Mouse (Mus musculus): ENCODE measurements at regions not wholly inside any gene's neighbourhood (a gene's known extent, or its start where the extent isn't known, plus 50 kb on each side); places are given as distances from the start of the nearest gene placed in this dataset.

- Histone ChIP-seq H3K36me3 (ENCODE audit: control insufficient read depth, insufficient read depth, low read length) (no peaks in the 10 kb centered on the region), H3K27ac (ENCODE audit: low read length) (no peak overlapping the region), H3K9me3 (ENCODE audit: control insufficient read depth, low read depth, low read length) (no peaks in the 10 kb centered on the region), H3K27me3 (ENCODE audit: control insufficient read depth, insufficient read depth, low read length) (no peaks in the 10 kb centered on the region), H3K4me2 (replicated peaks; ENCODE audit: low read depth, low read length) (no peak overlapping the region), H3K4me1 (ENCODE audit: control insufficient read depth, insufficient read depth, low read length) (no peaks in the 10 kb centered on the region), H3K4me3 (ENCODE audit: low read depth, low read length) (no peak overlapping the region), H3K9ac (replicated peaks; ENCODE audit: low read depth, low read length) (no peak overlapping the region)
- 42% methylated on average over 3 of the region's 3 CpGs for WGBS
- no peak for ATAC-seq (ENCODE audit: insufficient number of reproducible peaks, insufficient read depth, low FRiP score, low read depth)
Observed at GRCm38 (mm10) chr12:68541811-68542210, 617.2 kb downstream of the Rps29 start.

- H3K27ac ChIP-seq (ENCODE audit: low read length), result no peak overlapping the region
- H3K4me3 ChIP-seq (ENCODE audit: low read depth, low read length), result no peak overlapping the region
- no peaks in the 10 kb centered on the region for H3K4me1 ChIP-seq (ENCODE audit: control insufficient read depth, insufficient read depth, low read length)
- H3K36me3 ChIP-seq (ENCODE audit: control insufficient read depth, insufficient read depth, low read length), result no peaks in the 10 kb centered on the region
- ATAC-seq (ENCODE audit: insufficient number of reproducible peaks, insufficient read depth, low FRiP score, low read depth), result no peak
- WGBS, result 77% methylated on average over 4 of the region's 4 CpGs
- no peak overlapping the region for H3K4me2 ChIP-seq (replicated peaks; ENCODE audit: low read depth, low read length)
- no peak overlapping the region for H3K9ac ChIP-seq (replicated peaks; ENCODE audit: low read depth, low read length)
- H3K9me3 ChIP-seq (ENCODE audit: control insufficient read depth, low read depth, low read length), result no peaks in the 10 kb centered on the region
- H3K27me3 ChIP-seq (ENCODE audit: control insufficient read depth, insufficient read depth, low read length), result no peaks in the 10 kb centered on the region
Observed at GRCm38 (mm10) chr12:68500794-68501193, 658.2 kb downstream of the Rps29 start.

- peak; percentile 37; the same call in 1 of the 2 replicates for ATAC-seq (ENCODE audit: insufficient number of reproducible peaks, insufficient read depth, low FRiP score, low read depth)
Observed at GRCm38 (mm10) chr12:68463032-68463431, 696.0 kb downstream of the Rps29 start.

DNA sequence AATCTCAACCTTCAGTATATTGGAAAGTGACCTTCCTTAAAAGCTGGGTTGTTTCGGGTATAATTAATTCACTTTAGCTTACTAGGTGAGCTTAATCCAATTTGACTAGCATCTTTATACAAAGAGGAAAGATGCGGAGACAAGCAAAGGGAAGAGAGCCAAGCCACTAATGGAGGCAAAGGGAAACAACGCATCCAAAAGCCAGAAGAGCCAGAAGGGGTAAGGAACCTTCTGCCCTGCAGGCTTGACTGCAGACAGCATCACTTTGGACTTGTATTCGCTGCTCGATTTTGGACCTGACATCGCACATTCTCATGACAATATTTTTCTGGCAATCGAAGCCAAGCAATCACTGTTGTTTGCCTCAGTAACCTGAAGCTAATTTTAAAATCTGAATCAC, 700.8 kb downstream of the Rps29 start:
- ATAC-seq (ENCODE audit: insufficient number of reproducible peaks, insufficient read depth, low FRiP score, low read depth), result no peak
- Histone ChIP-seq H3K27me3 (ENCODE audit: control insufficient read depth, insufficient read depth, low read length) (no peaks in the 10 kb centered on the region), H3K9ac (replicated peaks; ENCODE audit: low read depth, low read length) (no peak overlapping the region), H3K4me1 (ENCODE audit: control insufficient read depth, insufficient read depth, low read length) (0 out of 2 replicates have a peak, but pooled peaks cover 3% of the 10 kb centered on the region), H3K36me3 (ENCODE audit: control insufficient read depth, insufficient read depth, low read length) (no peaks in the 10 kb centered on the region), H3K27ac (ENCODE audit: low read length) (no peak overlapping the region), H3K4me2 (replicated peaks; ENCODE audit: low read depth, low read length) (no peak overlapping the region), H3K4me3 (ENCODE audit: low read depth, low read length) (no peak overlapping the region), H3K9me3 (ENCODE audit: control insufficient read depth, low read depth, low read length) (no peaks in the 10 kb centered on the region)
- 84% methylated on average over 7 of the region's 7 CpGs for WGBS

More at GRCm38 (mm10) chr12:68463032-68463431, 696.0 kb downstream of the Rps29 start:
- 17% methylated on average over 4 of the region's 4 CpGs for WGBS
- Histone ChIP-seq H3K9ac (replicated peaks; ENCODE audit: low read depth, low read length) (no peak overlapping the region), H3K27me3 (ENCODE audit: control insufficient read depth, insufficient read depth, low read length) (no peaks in the 10 kb centered on the region), H3K4me1 (ENCODE audit: control insufficient read depth, insufficient read depth, low read length) (0 out of 2 replicates have a peak, but pooled peaks cover 4% of the 10 kb centered on the region), H3K4me2 (replicated peaks; ENCODE audit: low read depth, low read length) (no peak overlapping the region), H3K36me3 (ENCODE audit: control insufficient read depth, insufficient read depth, low read length) (no peaks in the 10 kb centered on the region), H3K4me3 (ENCODE audit: low read depth, low read length) (no peak overlapping the region), H3K27ac (ENCODE audit: low read length) (no peak overlapping the region), H3K9me3 (ENCODE audit: control insufficient read depth, low read depth, low read length) (no peaks in the 10 kb centered on the region)

GRCm38 (mm10) chr12:68426601-68427000, 732.4 kb downstream of the Rps29 start:
- Histone ChIP-seq H3K4me2 (replicated peaks; ENCODE audit: low read depth, low read length) (no peak overlapping the region), H3K9me3 (ENCODE audit: control insufficient read depth, low read depth, low read length) (no peaks in the 10 kb centered on the region), H3K36me3 (ENCODE audit: control insufficient read depth, insufficient read depth, low read length) (no peaks in the 10 kb centered on the region), H3K4me3 (ENCODE audit: low read depth, low read length) (no peak overlapping the region), H3K9ac (replicated peaks; ENCODE audit: low read depth, low read length) (no peak overlapping the region), H3K4me1 (ENCODE audit: control insufficient read depth, insufficient read depth, low read length) (no peaks in the 10 kb centered on the region), H3K27me3 (ENCODE audit: control insufficient read depth, insufficient read depth, low read length) (no peaks in the 10 kb centered on the region), H3K27ac (ENCODE audit: low read length) (no peak overlapping the region)
- ATAC-seq (ENCODE audit: insufficient number of reproducible peaks, insufficient read depth, low FRiP score, low read depth), result no peak
- WGBS, result 78% methylated on average over 1 of the region's 1 CpGs

DNA sequence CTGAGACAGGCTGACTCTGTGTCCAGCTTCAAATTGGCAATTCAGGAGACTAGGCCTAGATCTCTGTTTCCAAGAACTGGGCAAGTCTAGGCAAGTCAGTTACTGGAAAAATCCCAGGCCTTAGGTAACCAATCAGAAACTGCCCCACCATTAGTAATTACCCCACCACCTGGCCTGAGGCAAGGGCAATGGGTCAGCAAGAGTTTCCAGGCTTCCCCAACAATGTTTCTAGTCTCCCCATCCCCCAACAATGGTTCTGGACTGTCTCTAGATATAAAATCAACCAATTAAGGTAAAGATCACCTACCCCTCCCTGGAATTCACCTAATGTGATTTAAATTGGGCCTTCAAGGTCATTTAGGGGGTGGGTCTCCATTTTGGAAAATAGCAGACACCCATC, 734.0 kb downstream of the Rps29 start:
- Histone ChIP-seq H3K9me3 (ENCODE audit: control insufficient read depth, low read depth, low read length) (no peaks in the 10 kb centered on the region), H3K27me3 (ENCODE audit: control insufficient read depth, insufficient read depth, low read length) (no peaks in the 10 kb centered on the region), H3K36me3 (ENCODE audit: control insufficient read depth, insufficient read depth, low read length) (no peaks in the 10 kb centered on the region), H3K9ac (replicated peaks; ENCODE audit: low read depth, low read length) (no peak overlapping the region), H3K4me2 (replicated peaks; ENCODE audit: low read depth, low read length) (no peak overlapping the region), H3K27ac (ENCODE audit: low read length) (no peak overlapping the region), H3K4me3 (ENCODE audit: low read depth, low read length) (no peak overlapping the region), H3K4me1 (ENCODE audit: control insufficient read depth, insufficient read depth, low read length) (no peaks in the 10 kb centered on the region)
- no peak for ATAC-seq (ENCODE audit: insufficient number of reproducible peaks, insufficient read depth, low FRiP score, low read depth)
